In genomic region chr7:121971698-121972097, GRCm38 (mm10) we compare ENCODE assay signal across 32 mouse cellular contexts.
"Had no signal": no experiment of that assay in that cellular context is flagged by ENCODE, and none has a peak within 500 bp of the region (broad histone marks: within the 10 kb centered on the region; RNA-seq: fewer than 3 reads in every experiment).

No protein-coding gene starts in this region.

- ATAC-seq: liver, embryonic 12.5 days; liver, postnatal 0 days; lung, postnatal 0 days; midbrain, embryonic 13.5 days; midbrain, embryonic 15.5 days; midbrain, embryonic 16.5 days had no signal

- DNase-seq: left cerebral cortex, postnatal 4 days; liver; liver, embryonic 13.5 days; liver, postnatal 0 days; lung, adult 18-20 months; lung, adult 2 months; lung, embryonic 14.5 days; lung, postnatal 10 days; lung, postnatal 14 days; lung, postnatal 36 days; lung, postnatal 4 days; midbrain, embryonic 14.5 days had no signal

- H3K4me3 ChIP-seq: limb, embryonic 10.5 days; limb, embryonic 12.5 days; limb, embryonic 13.5 days; limb, embryonic 15.5 days; liver, embryonic 12.5 days; liver, embryonic 13.5 days; liver, embryonic 15.5 days; lung, embryonic 15.5 days; megakaryocyte, embryonic 14.5 days; midbrain, embryonic 10.5 days; midbrain, embryonic 12.5 days; midbrain, embryonic 13.5 days; midbrain, embryonic 15.5 days; myocyte; neural tube, embryonic 12.5 days had no signal

- H3K27ac ChIP-seq: limb, embryonic 10.5 days; limb, embryonic 12.5 days; limb, embryonic 13.5 days; limb, embryonic 15.5 days; liver, embryonic 12.5 days; liver, embryonic 13.5 days; liver, embryonic 14.5 days; liver, embryonic 15.5 days; lung, embryonic 15.5 days; macrophage; midbrain, embryonic 10.5 days; midbrain, embryonic 12.5 days; midbrain, embryonic 13.5 days; midbrain, embryonic 15.5 days; neural tube, embryonic 12.5 days had no signal

- H3K9me3 ChIP-seq: limb, embryonic 10.5 days; limb, embryonic 12.5 days; limb, embryonic 13.5 days; limb, embryonic 15.5 days; liver, embryonic 12.5 days; liver, embryonic 13.5 days; liver, embryonic 15.5 days; lung, embryonic 15.5 days; megakaryocyte, embryonic 14.5 days; midbrain, embryonic 10.5 days; midbrain, embryonic 12.5 days; midbrain, embryonic 13.5 days; midbrain, embryonic 15.5 days; neural tube, embryonic 12.5 days had no signal

- H3K4me1 ChIP-seq: limb, embryonic 10.5 days; limb, embryonic 12.5 days; limb, embryonic 13.5 days; limb, embryonic 15.5 days; lung, embryonic 15.5 days; midbrain, embryonic 10.5 days; midbrain, embryonic 12.5 days; midbrain, embryonic 13.5 days; midbrain, embryonic 15.5 days; neural tube, embryonic 12.5 days had no signal

- H3K27me3 ChIP-seq: limb, embryonic 12.5 days; limb, embryonic 13.5 days; limb, embryonic 15.5 days; liver, embryonic 12.5 days; liver, embryonic 13.5 days; liver, embryonic 15.5 days; lung, embryonic 15.5 days; megakaryocyte, embryonic 14.5 days; midbrain, embryonic 12.5 days; midbrain, embryonic 13.5 days; midbrain, embryonic 15.5 days; neural tube, embryonic 12.5 days had no signal

- H3K9ac ChIP-seq: limb, embryonic 12.5 days; limb, embryonic 13.5 days; limb, embryonic 15.5 days; liver, embryonic 12.5 days; liver, embryonic 13.5 days; liver, embryonic 14.5 days; liver, embryonic 15.5 days; liver, postnatal 0 days; lung, embryonic 14.5 days; lung, embryonic 15.5 days; midbrain, embryonic 12.5 days; midbrain, embryonic 13.5 days; midbrain, embryonic 15.5 days; neural tube, embryonic 12.5 days had no signal

- H3K4me2 ChIP-seq: limb, embryonic 12.5 days; limb, embryonic 13.5 days; limb, embryonic 15.5 days; liver, embryonic 11.5 days; liver, embryonic 12.5 days; liver, embryonic 13.5 days; liver, embryonic 15.5 days; lung, embryonic 14.5 days; lung, embryonic 15.5 days; midbrain, embryonic 11.5 days; midbrain, embryonic 12.5 days; midbrain, embryonic 13.5 days; midbrain, embryonic 15.5 days; neural tube, embryonic 12.5 days had no signal
